Mouse (Mus musculus): Measurements from ENCODE around the gene Gm20817. TPM values are rescaled to one million over a fixed set of nuclear protein-coding genes. Genes with fewer than 3 reads are reported as not detected.
"Not testable (repeated sequence)": the region's sequence is repeated elsewhere in the genome, so short reads cannot be mapped to it uniquely, and the experiment has no call there.

Gm20817 gene
- polyA plus RNA-seq (2012; rRNA removed) = not detected in 2 replicates

- WGBS = no CpG with 5 or more reads among the region's 5 CpGs
- not testable (repeated sequence) for DNase-seq (ENCODE audit: low read depth, low spot score)
These were observed at the start of gene Gm20817 for GRCm38 (mm10) chrY:68832628-68833027. Gene Gm20817, minus strand, starts transcription at chrY:68832728.
